Mouse (Mus musculus) gastrocnemius, adult 8-10 months (tissue): Measurements from ENCODE around the gene Tapbp. TPM values are rescaled to one million over a fixed set of nuclear protein-coding genes. Genes with fewer than 3 reads are reported as not detected.

ENCODE experiments used
- DNase-seq, 2 experiments: peaks; one replicate each; pipeline ENCODE4 v3.0.0; 2022; ENCODE audit warnings: low spot score in 2 of 2
- total RNA-seq, 4 experiments: library from RNA; stranded (reverse); gene quantifications; 2 replicates each; pipeline ENCODE4 v1.2.4; 2022

Gene Tapbp
- total RNA-seq, 4 experiments from 2014 or later = 35.3 to 41.1 (median 38.3) TPM

- DNase-seq = peak; percentile 72 to 73
These were observed 4.8 kb downstream of the Tapbp start for GRCm38 (mm10) chr17:33920282-33921097.

- DNase-seq = no peak
These were observed 5.7 kb downstream of the Tapbp start for GRCm38 (mm10) chr17:33921361-33921760.

- no peak for DNase-seq
These were observed 9.0 kb downstream of the Tapbp start for GRCm38 (mm10) chr17:33924577-33925283.

- DNase-seq = no peak
These were observed 9.9 kb downstream of the Tapbp start for GRCm38 (mm10) chr17:33925406-33926116.

GRCm38 (mm10) chr17:33926207-33926932 is 10.7 kb downstream of the Tapbp start:
- DNase-seq = no peak

GRCm38 (mm10) chr17:33928251-33928947 is 12.7 kb downstream of the Tapbp start:
- DNase-seq = no peak

GRCm38 (mm10) chr17:33929371-33930279 is 13.9 kb downstream of the Tapbp start, which contains the start of gene Rgl2:
Gene Rgl2, plus strand, starts transcription at chr17:33929543.
- peak; percentile 83 to 85 for DNase-seq

GRCm38 (mm10) chr17:33930280-33931158 is 14.8 kb downstream of the Tapbp start:
- DNase-seq = no peak

- DNase-seq = no peak
These were observed 15.6 kb downstream of the Tapbp start for GRCm38 (mm10) chr17:33931159-33931866.

- no peak for DNase-seq
These were observed 16.2 kb downstream of the Tapbp start for GRCm38 (mm10) chr17:33931947-33932346.

- DNase-seq = no peak
These were observed 16.7 kb downstream of the Tapbp start for GRCm38 (mm10) chr17:33932448-33932847.

- DNase-seq = no peak
These were observed 17.3 kb downstream of the Tapbp start for GRCm38 (mm10) chr17:33932970-33933369.

GRCm38 (mm10) chr17:33935422-33936055 is 19.8 kb downstream of the Tapbp start:
- DNase-seq = no peak

- no peak for DNase-seq
These were observed 21.3 kb downstream of the Tapbp start for GRCm38 (mm10) chr17:33936993-33937392.

GRCm38 (mm10) chr17:33938783-33939182 is 23.1 kb downstream of the Tapbp start:
- no peak for DNase-seq

GRCm38 (mm10) chr17:33940206-33940805 is 24.6 kb downstream of the Tapbp start, which contains the start of the genes Pfdn6 and Wdr46:
Gene Pfdn6, minus strand, starts transcription at chr17:33940343.
Gene Wdr46, plus strand, starts transcription at chr17:33940660.
- peak; percentile 54 to 73 for DNase-seq

GRCm38 (mm10) chr17:33940981-33941380 is 25.3 kb downstream of the Tapbp start:
- no peak for DNase-seq
